Mouse (Mus musculus) testis, adult 2 months (tissue): ENCODE data around the gene Tpra1. TPM values are rescaled to one million over a fixed set of nuclear protein-coding genes. Genes with fewer than 3 reads are reported as not detected.

Experiments
- H3K27ac ChIP-seq: fragments of 200-500 bp; 2 replicates; pipeline ENCODE4 v1.5.1; 2012; ENCODE audit warnings: low read depth, low read length; ENCODE audit not compliant: control insufficient read depth, insufficient read depth
- H3K27me3 ChIP-seq: fragments of 200-500 bp; 2 replicates; pipeline ENCODE4 v1.6.1; 2012; ENCODE audit warnings: mild to moderate bottlenecking, low read length, moderate library complexity; ENCODE audit not compliant: control insufficient read depth, insufficient read depth
- H3K36me3 ChIP-seq: fragments of 200-500 bp; 2 replicates; pipeline ENCODE4 v1.6.1; 2012; ENCODE audit warnings: mild to moderate bottlenecking, low read length; ENCODE audit not compliant: control insufficient read depth, insufficient read depth
- H3K4me1 ChIP-seq: fragments of 200-500 bp; 2 replicates; pipeline ENCODE4 v1.6.1; 2012; ENCODE audit warnings: low read length; ENCODE audit not compliant: control insufficient read depth, insufficient read depth
- H3K4me3 ChIP-seq: fragments of 200-500 bp; 2 replicates; pipeline ENCODE4 v1.5.1; 2012; ENCODE audit warnings: low read depth, mild to moderate bottlenecking, low read length, moderate library complexity, mixed read lengths; ENCODE audit not compliant: control insufficient read depth
- CTCF ChIP-seq: fragments of 200-500 bp; IDR thresholded peaks from 2 replicates; pipeline ENCODE4 v1.5.1; 2012; ENCODE audit warnings: low read depth, mild to moderate bottlenecking, inconsistent platforms, low read length, moderate library complexity; ENCODE audit not compliant: control insufficient read depth, insufficient read depth, insufficient replicate concordance
- POLR2A ChIP-seq: fragments of 200-500 bp; IDR thresholded peaks from 2 replicates; pipeline ENCODE4 v1.6.1; 2012; ENCODE audit warnings: low read depth, mild to moderate bottlenecking, inconsistent platforms, low read length, moderate library complexity; ENCODE audit not compliant: control insufficient read depth
- polyA plus RNA-seq: library from polyadenylated mRNA; depleted of rRNA; stranded (reverse); fragments of >200 nt; gene quantifications from 2 replicates; pipeline ENCODE4 v1.2.3, GENCODE M21; 2012

Tpra1 gene
- polyA plus RNA-seq, 1 experiment: 17.1 TPM

GRCm38 (mm10) chr6:88940090-88940916 lies 38.3 kb downstream of the Tpra1 start:
- no peak for TF ChIP-seq POLR2A
- TF ChIP-seq CTCF: no peak
- Histone ChIP-seq H3K4me1 (no peaks in the 10 kb centered on the region), H3K27me3 (no peaks in the 10 kb centered on the region), H3K36me3 (no peaks in the 10 kb centered on the region), H3K27ac (no peak overlapping the region), H3K4me3 (no peak overlapping the region)

- Histone ChIP-seq H3K4me3 (no peak overlapping the region), H3K27ac (no peak overlapping the region), H3K36me3 (no peaks in the 10 kb centered on the region), H3K27me3 (no peaks in the 10 kb centered on the region), H3K4me1 (no peaks in the 10 kb centered on the region)
- no peak for TF ChIP-seq CTCF
- no peak for TF ChIP-seq POLR2A
Measured at GRCm38 (mm10) chr6:88941628-88942027, 39.6 kb downstream of the Tpra1 start.

DNA sequence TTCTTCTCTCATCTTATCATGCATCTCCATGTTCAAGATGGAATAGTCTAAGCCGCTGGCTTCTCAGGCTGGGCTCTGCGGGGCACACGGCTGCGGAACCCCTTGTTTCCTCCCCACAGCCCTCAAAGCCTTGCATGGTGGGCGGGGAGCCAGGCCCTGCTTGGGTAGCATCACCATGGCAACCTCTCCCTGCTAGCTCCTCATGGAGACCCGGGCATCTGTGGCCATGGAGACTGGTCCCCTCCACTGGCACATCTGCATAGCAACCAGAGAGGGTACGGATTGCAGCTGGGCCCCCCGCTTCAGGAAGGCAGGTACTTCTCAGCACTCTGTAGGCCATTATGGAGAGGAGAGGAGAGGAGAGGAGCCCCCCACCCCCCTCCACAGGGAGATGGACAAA lies 40.5 kb downstream of the Tpra1 start:
- TF ChIP-seq POLR2A (no peak), CTCF (no peak)
- no peaks in the 10 kb centered on the region for H3K36me3 ChIP-seq
- no peak overlapping the region for H3K27ac ChIP-seq
- H3K4me1 ChIP-seq: no peaks in the 10 kb centered on the region
- H3K27me3 ChIP-seq: no peaks in the 10 kb centered on the region
- no peak overlapping the region for H3K4me3 ChIP-seq

DNA sequence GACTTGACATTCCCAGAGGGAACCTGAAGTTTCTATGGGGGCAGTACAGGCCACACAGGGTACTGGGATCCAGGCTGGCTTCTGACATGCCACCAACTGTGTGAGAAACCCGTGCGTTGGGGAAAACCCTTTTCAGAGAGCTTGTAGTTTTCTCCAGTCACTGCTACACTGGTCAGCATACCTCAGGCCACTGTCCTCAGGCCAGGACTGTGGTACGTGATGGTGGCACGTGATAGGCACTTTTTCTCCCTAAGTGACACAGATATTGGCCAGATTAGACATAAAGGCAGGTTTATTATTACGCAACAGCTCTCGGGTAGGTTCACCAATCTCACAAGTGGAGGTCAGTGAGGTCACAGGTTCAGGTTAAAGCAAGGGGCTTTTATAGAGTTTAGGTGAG lies 41.6 kb downstream of the Tpra1 start:
- no peak overlapping the region for H3K4me3 ChIP-seq
- no peaks in the 10 kb centered on the region for H3K4me1 ChIP-seq
- no peaks in the 10 kb centered on the region for H3K27me3 ChIP-seq
- no peak overlapping the region for H3K27ac ChIP-seq
- no peaks in the 10 kb centered on the region for H3K36me3 ChIP-seq
- TF ChIP-seq POLR2A (no peak), CTCF (no peak)

DNA sequence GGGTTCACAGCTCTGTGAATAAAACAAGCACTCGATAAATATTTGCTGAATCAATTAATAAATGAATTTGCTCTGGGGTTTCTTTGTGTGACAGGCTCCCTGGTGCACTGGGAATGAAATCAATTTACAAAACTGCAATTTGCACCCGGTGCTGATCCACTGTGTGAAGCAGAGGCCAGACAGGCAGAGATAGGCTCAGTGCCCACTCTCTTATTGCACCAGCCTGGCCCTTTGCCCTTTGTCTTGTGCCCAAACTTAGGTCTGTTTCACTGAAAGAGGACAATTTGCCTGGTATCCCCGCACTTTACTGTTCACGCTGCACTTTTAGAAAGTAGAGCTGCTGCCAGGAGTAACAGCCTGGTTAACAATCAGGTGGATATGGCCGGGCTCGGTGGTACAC lies 44.4 kb downstream of the Tpra1 start:
- Histone ChIP-seq H3K36me3 (no peaks in the 10 kb centered on the region), H3K4me3 (no peak overlapping the region), H3K4me1 (no peaks in the 10 kb centered on the region), H3K27ac (no peak overlapping the region), H3K27me3 (no peaks in the 10 kb centered on the region)
- no peak for TF ChIP-seq POLR2A
- no peak for TF ChIP-seq CTCF

DNA sequence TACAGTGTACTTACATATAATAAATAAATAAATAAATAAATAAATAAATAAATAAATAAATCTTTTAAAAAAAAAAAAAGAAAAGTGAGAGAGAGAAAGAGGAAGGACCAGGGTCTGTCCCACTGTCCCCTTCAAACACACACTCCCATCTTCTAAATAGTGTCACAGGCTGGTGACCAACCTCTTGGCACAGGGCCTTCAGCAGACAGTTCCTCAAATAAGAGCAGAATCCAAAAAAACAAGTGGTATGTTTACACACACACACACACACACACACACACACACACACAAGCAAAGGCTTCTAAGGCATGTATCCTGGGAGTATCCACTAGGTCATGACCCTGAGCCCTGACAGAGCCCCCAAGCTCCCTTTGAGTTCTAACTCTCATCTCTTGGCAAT lies 45.7 kb downstream of the Tpra1 start:
- Histone ChIP-seq H3K27me3 (no peaks in the 10 kb centered on the region), H3K4me3 (no peak overlapping the region), H3K27ac (no peak overlapping the region), H3K36me3 (no peaks in the 10 kb centered on the region), H3K4me1 (no peaks in the 10 kb centered on the region)
- TF ChIP-seq POLR2A (no peak), CTCF (no peak)

DNA sequence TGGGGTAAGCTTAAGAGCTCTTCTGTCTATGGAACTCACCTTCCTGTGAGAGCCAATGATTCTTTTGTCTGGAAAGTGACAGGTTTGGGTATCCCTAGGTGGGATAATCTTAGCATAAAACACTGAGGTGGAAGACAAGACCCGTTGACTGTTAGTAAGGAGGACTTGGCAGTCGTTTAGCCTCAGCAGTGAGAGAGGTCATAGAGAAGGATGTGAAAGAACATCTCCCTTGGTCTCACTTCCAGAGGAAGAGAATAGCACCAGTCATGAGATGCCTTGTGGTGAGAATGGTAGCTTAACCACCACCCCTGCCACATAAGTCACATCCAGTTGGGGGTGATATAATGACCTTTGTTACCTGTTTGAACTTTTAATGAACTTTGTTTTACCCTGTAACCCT lies 54.7 kb downstream of the Tpra1 start:
- no peaks in the 10 kb centered on the region for H3K36me3 ChIP-seq
- no peaks in the 10 kb centered on the region for H3K27me3 ChIP-seq
- H3K27ac ChIP-seq: no peak overlapping the region
- H3K4me1 ChIP-seq: no peaks in the 10 kb centered on the region
- TF ChIP-seq POLR2A: no peak
- H3K4me3 ChIP-seq: no peak overlapping the region
